In genomic region chr5:133795638-133796037, GRCm38 (mm10) we compare ENCODE assay signal across 8 mouse cellular contexts.
DNase-seq lines count a peak whose midpoint lies in the region; ATAC-seq and TF ChIP-seq lines count a peak whose summit lies in the region.

No protein-coding gene starts in this region.

- H3K9me3 ChIP-seq in kidney, postnatal 0 days (replicated peaks; ENCODE audit: low read length) = 0 out of 2 replicates have a peak, but pooled peaks cover 4% of the 10 kb centered on the region

- H3K4me1 ChIP-seq in kidney, postnatal 0 days (replicated peaks; ENCODE audit: insufficient read depth, low read length) = no peaks in the 10 kb centered on the region

- H3K27me3 ChIP-seq in kidney, postnatal 0 days (ENCODE audit: insufficient read depth, low read length) = no peaks in the 10 kb centered on the region

- WGBS in kidney, postnatal 0 days = 27% methylated on average over 3 of the region's 3 CpGs

- peak; percentile 9 for DNase-seq in adrenal gland, adult 2 months
- DNase-seq in adrenal gland, adult 8-10 months = no peak
- DNase-seq in kidney, postnatal 0 days (ENCODE audit: low spot score) = peak; percentile 67
- no peak for DNase-seq in kidney, adult 8-10 months
- peak; percentile 50 to 74 for DNase-seq in cerebellum, postnatal 25 days
- DNase-seq in layer of hippocampus, postnatal 10 days (ENCODE audit: low spot score in 2 of 2) = peak; percentile 75 to 81
- peak; percentile 69 to 81 for DNase-seq in right cerebral cortex, postnatal 10 days (ENCODE audit: low spot score in 2 of 2)
- DNase-seq in B cell, adult 2 months = no peak

- no peak overlapping the region for H3K4me3 ChIP-seq in kidney, postnatal 0 days (replicated peaks; ENCODE audit: low read depth, low read length)

- no peak overlapping the region for H3K9ac ChIP-seq in kidney, postnatal 0 days (ENCODE audit: low read depth, low read length)

- H3K4me2 ChIP-seq in kidney, postnatal 0 days (ENCODE audit: low read length) = no peak overlapping the region

- ATAC-seq in kidney, postnatal 0 days (replicated peaks; ENCODE audit: low FRiP score, low read depth) = no peak

- peak; percentile 74 for TF ChIP-seq CTCF in kidney, postnatal 0 days (IDR thresholded peaks at IDR 0.05; ENCODE audit: low read depth)

- no peaks in the 10 kb centered on the region for H3K36me3 ChIP-seq in kidney, postnatal 0 days (ENCODE audit: insufficient read depth, low read length)

- H3K27ac ChIP-seq in kidney, postnatal 0 days = no peak overlapping the region

Comparison
In these comparisons a context has a peak if more than half of its experiments do, and no peak if none do; other contexts are left out.
1. DNase-seq: peak in adrenal gland, adult 2 months (single experiment), kidney, postnatal 0 days (single experiment), cerebellum, postnatal 25 days (2 of 2), layer of hippocampus, postnatal 10 days (2 of 2) and right cerebral cortex, postnatal 10 days (2 of 2); none in adrenal gland, adult 8-10 months (single experiment), kidney, adult 8-10 months (0 of 2) and B cell, adult 2 months (0 of 2).